Mouse (Mus musculus) right cerebral cortex, postnatal 10 days (tissue): Measurements from ENCODE around the gene Pla2g4b.

Experiments used
- DNase-seq, 2 experiments: peaks; one replicate each; pipeline ENCODE4 v3.0.0; 2021; ENCODE audit warnings: low spot score in 2 of 2

The Pla2g4b gene

GRCm38 (mm10) chr2:120062248-120062647 is 29.0 kb downstream of the Pla2g4b start:
- DNase-seq = no peak

- DNase-seq = no peak
Observed at GRCm38 (mm10) chr2:120064639-120065038, 31.4 kb downstream of the Pla2g4b start.

DNA sequence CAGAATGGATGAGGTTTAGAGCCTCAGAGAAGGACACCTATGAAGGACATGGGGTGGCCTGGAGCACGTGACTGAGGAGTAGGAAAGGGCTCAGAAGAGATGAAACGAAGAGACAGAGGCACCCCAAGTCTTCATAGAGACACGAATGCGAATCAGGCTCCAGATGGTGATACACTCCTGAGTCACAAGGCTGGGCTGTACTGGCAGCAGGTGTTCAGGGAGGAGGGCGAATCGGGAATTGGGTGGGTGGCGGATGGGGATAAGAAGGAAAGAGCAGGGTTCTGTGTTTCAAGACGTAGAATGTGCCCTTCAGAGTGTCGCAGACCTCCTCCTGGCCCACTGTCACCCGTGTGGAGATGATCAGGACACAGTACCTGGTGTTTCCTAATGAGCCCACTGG is 32.0 kb downstream of the Pla2g4b start:
- DNase-seq = no peak

GRCm38 (mm10) chr2:120066224-120066623 is 33.0 kb downstream of the Pla2g4b start:
- DNase-seq = peak in 1 of 2 experiments; percentile 44

DNA sequence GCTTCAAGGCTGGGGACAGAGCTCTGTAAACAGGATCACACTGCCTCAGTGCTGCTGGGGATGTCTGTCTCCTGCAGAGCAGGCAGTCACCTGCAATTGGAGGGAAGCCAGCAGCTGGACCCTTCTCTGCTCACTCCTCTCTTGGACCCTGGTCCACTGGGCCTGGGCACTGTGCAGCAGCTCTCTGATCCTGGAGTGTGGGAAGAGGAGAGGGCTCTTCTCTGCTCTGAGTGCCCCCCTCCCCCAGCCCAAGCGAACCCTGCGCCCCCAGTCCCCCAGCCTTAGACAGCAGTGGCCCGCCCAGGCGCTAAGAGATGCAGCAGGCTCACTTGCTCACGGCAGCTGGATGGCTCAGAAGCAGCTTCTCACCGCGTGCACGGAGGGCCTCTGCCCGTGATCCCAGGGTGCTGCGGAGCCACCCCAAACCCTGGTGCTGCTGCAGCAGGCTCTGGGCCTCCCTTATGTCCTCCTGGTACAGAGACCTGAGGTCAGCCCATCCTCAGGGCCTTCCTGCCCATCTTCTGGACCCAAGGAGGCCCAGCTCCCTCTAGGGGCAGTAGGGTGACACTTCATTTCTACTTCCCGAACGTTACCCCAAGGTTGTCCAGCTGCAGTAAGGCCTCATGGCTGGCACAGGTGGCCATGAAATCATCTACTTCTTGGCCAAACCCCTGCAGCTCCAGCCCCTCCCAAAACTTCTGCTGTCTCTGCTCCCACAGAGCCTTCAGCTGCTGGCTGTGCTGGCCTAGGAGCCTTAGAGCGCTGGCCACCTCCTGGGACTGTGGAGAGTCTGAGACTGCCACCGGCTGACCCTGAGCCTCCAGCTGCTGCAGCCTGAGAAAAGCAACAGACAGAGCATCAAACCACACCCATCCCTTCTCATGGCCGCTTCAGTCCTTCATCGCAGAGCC is 35.6 kb downstream of the Pla2g4b start:
- peak in 1 of 2 experiments; percentile 47 for DNase-seq

DNA sequence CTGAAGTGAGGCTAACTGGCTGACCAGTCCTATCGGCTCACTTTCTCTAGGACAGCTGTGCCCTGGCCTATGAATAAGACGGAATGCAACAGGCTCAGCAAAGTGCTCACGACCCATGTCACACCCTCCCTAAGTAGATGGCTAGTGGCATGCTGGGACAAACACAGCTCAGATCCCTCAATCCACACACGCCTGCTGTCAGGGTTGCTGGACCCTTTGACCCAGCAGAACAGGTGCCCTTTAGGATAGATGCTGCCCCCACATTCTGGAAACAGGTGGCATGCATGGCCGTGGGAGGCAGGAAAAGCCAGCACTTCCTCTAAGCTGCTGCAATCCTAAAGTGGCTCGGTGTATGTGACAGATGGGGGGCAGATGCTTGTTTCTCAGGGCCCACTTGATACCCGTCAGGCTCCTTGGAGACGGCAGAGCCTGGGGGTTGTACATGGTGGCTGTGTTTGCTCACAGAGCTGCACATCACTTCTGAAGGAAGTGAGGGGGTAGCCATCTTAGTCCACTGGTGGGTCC is 36.3 kb downstream of the Pla2g4b start:
- peak; percentile 75 to 91 for DNase-seq

DNA sequence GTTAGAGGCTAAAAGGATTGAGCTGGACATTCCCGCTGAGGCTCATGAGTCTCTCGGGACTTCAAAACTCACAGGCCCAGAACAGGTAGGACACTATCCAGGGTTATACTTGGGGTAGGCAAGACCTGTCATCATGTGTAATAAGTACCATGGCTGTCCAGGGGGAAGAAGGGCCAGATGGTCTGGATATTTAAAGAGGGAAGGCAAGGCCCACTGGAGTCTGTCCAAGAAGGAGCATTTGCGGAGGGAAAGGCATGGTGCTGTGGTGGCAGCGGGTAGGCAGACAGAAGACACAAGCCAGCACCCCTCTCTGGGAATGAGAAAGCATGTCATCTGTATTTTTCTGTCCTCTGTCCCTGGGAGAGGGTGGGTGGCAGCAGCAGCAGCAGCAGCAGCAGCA is 40.9 kb downstream of the Pla2g4b start:
- DNase-seq = no peak

GRCm38 (mm10) chr2:120076076-120076705 is 43.0 kb downstream of the Pla2g4b start:
- peak; percentile 48 to 60 for DNase-seq

DNA sequence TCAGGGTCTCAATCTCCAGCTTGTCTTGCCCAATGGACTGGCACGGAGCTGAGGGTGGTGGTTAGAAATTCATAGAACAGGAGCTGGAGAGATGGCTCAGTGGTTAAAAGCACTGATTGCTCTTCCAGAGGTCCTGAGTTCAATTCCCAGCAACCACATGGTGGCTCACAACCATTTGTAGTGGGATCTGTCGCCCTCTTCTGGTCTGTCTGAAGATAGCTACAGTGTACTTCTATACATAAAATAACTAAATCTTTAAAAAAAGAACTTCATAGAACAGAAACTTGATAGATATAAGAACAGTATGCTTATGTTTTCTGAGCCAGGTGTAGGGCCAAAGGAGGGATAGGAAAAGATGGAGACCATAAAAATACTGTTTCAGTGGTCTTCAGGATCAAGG is 49.2 kb downstream of the Pla2g4b start:
- no peak for DNase-seq

- DNase-seq = peak; percentile 52
Observed at GRCm38 (mm10) chr2:120084593-120085361, 51.6 kb downstream of the Pla2g4b start.

DNA sequence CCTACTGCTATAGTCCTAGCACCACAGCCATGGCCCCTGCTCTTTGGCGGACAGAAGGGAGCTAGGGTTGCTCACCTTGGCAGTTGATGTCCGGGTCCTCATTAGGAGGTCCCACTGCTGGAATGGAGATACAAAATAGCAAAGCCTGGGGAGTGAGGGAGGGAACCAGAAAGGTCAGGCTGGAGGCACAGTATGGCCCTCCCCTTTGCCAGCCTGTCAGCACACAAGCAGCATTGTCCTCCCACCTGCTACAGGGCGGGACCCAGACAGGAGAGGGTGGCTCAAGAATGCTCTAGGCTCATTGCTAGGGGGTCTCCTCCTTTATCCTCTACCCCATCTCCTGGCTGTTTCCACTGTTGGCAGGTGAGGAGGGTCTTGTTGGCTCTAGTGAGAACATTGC is 52.8 kb downstream of the Pla2g4b start:
- no peak for DNase-seq

DNA sequence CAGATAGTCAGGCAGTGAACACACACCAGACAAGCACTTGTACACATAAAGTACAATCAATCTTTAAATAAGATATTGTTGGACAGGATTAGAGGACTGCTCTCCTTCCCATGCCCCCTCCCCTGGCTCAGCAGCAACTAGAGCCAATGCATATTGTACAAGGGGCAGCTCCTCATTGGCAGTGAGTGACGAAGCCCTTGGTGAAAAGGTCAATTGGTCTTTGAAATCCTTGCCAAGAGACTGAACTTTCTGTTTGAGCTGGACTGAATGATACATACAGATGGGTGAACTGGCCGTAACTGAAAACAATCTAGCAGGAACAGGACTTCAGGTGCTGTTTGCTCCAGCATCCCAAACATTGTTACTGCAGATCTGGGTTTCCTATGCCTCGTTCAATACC is 54.2 kb downstream of the Pla2g4b start:
- no peak for DNase-seq

GRCm38 (mm10) chr2:120087897-120088296 is 54.7 kb downstream of the Pla2g4b start:
- no peak for DNase-seq

GRCm38 (mm10) chr2:120090979-120091378 is 57.8 kb downstream of the Pla2g4b start:
- no peak for DNase-seq
